Mouse (Mus musculus) embryonic fibroblast, embryonic 13.5 days (primary cell): ENCODE results near the gene Pyroxd1.

ENCODE experiments used
- CTCF ChIP-seq: IDR thresholded peaks from 2 replicates; pipeline ENCODE4 v1.5.1; 2011; ENCODE audit warnings: mild to moderate bottlenecking, control low read depth, low read length, moderate library complexity, borderline replicate concordance; ENCODE audit not compliant: insufficient read depth
- POLR2A ChIP-seq: IDR thresholded peaks from 2 replicates; pipeline ENCODE4 v1.6.1; 2011; ENCODE audit warnings: low read depth, mild to moderate bottlenecking, control low read depth, low read length, moderate library complexity

GRCm38 (mm10) chr6:142347431-142348385, 2.3 kb downstream of the Pyroxd1 start:
- TF ChIP-seq POLR2A = no peak
- TF ChIP-seq CTCF = no peak
